Mouse (Mus musculus) bone marrow, adult 2 months (tissue): ENCODE data around the gene Dtd1.

Source experiments
- CTCF ChIP-seq: fragments of 200-500 bp; IDR thresholded peaks from 2 replicates; pipeline ENCODE4 v1.5.1; 2011; ENCODE audit warnings: low read length, control low read depth; ENCODE audit not compliant: control insufficient read depth, insufficient read depth
- POLR2A ChIP-seq: fragments of 200-500 bp; IDR thresholded peaks from 2 replicates; pipeline ENCODE4 v1.6.1; 2011; ENCODE audit warnings: low read depth, mild to moderate bottlenecking, control low read depth, low read length, borderline replicate concordance; ENCODE audit not compliant: control insufficient read depth

GRCm38 (mm10) chr2:144753604-144754003, 153.9 kb downstream of the Dtd1 start:
- TF ChIP-seq POLR2A (no peak), CTCF (no peak)
